Mouse (Mus musculus) embryonic facial prominence, embryonic 11.5 days (tissue): ENCODE measurements around the gene Rfx3. TPM values are rescaled to one million over a fixed set of nuclear protein-coding genes. Genes with fewer than 3 reads are reported as not detected.

Experiments
- ATAC-seq: fragments of 200-750 bp; cut with Nextera tagmentation; replicated peaks from 2 replicates; pipeline ENCODE4 v1.8.0; 2017; ENCODE audit warnings: low read depth; ENCODE audit not compliant: insufficient number of reproducible peaks, low FRiP score, low TSS enrichment
- DNase-seq: peaks from one replicate; pipeline ENCODE4 v3.0.0-alpha.2; 2015; ENCODE audit warnings: low spot score
- H3K27ac ChIP-seq: fragments of 300-500 bp; sonication (generic); replicated peaks from 2 replicates; pipeline ENCODE4 v1.5.1; 2014; ENCODE audit warnings: mild to moderate bottlenecking, low read depth, low read length, control low read depth
- H3K27me3 ChIP-seq: fragments of 300-500 bp; sonication (generic); 2 replicates; pipeline ENCODE4 v1.6.1; 2014; ENCODE audit warnings: mild to moderate bottlenecking, low read length, moderate library complexity, mixed read lengths; ENCODE audit not compliant: control insufficient read depth, insufficient read depth
- H3K36me3 ChIP-seq: fragments of 300-500 bp; sonication (generic); replicated peaks from 2 replicates; pipeline ENCODE4 v1.6.1; 2014; ENCODE audit warnings: low read depth, mild to moderate bottlenecking, low read length, moderate library complexity, mixed read lengths; ENCODE audit not compliant: control insufficient read depth, insufficient read depth
- H3K4me1 ChIP-seq: fragments of 300-500 bp; sonication (generic); 2 replicates; pipeline ENCODE4 v1.6.1; 2014; ENCODE audit warnings: low read length, mixed read lengths; ENCODE audit not compliant: control insufficient read depth, insufficient read depth
- H3K4me2 ChIP-seq: fragments of 300-500 bp; sonication (generic); 2 replicates; pipeline ENCODE4 v1.6.1; 2014; ENCODE audit warnings: low read depth, mild to moderate bottlenecking, control low read depth, low read length, moderate library complexity
- H3K4me3 ChIP-seq: fragments of 300-500 bp; sonication (generic); 2 replicates; pipeline ENCODE4 v1.5.1; 2014; ENCODE audit warnings: low read depth, low read length, control low read depth
- H3K9ac ChIP-seq: fragments of 300-500 bp; sonication (generic); replicated peaks from 2 replicates; pipeline ENCODE4 v1.6.1; 2014; ENCODE audit warnings: mild to moderate bottlenecking, control low read depth, low read length
- H3K9me3 ChIP-seq: fragments of 300-500 bp; sonication (generic); replicated peaks from 2 replicates; pipeline ENCODE4 v1.6.1; 2016; ENCODE audit warnings: mild to moderate bottlenecking, low read length, inconsistent platforms, mixed read lengths; ENCODE audit not compliant: control insufficient read depth
- WGBS: fragments of 180-500 bp; shearing (Covaris S2); extraction: QIAGEN DNeasy Blood & Tissue Kit; methylation state at CpG from one replicate; pipeline ENCODE4 v1.1.7; 2014; 5-methylcytosine and 5-hydroxymethylcytosine counted together
- polyA plus RNA-seq: library from polyadenylated mRNA; unstranded; fragments of >200 nt; fragmentation: Nextera tagmentation; extraction: Ambion mirVana; gene quantifications from 2 replicates; pipeline ENCODE4 v1.2.1, GENCODE M21; 2014

Gene Rfx3
- polyA plus RNA-seq, 1 experiment from 2014 or later = 16.6 TPM

- no peak overlapping the region for H3K4me3 ChIP-seq
- ATAC-seq = no peak
- no peak for DNase-seq
- no peaks in the 10 kb centered on the region for H3K9me3 ChIP-seq
- no peak overlapping the region for H3K9ac ChIP-seq
- WGBS = 80% methylated on average over 3 of the region's 3 CpGs
- no peak overlapping the region for H3K27ac ChIP-seq
- H3K27me3 ChIP-seq = no peaks in the 10 kb centered on the region
- H3K36me3 ChIP-seq = no peaks in the 10 kb centered on the region
- H3K4me1 ChIP-seq = no peaks in the 10 kb centered on the region
- H3K4me2 ChIP-seq = no peak overlapping the region
Measured at GRCm38 (mm10) chr19:27935453-27935852, 75.5 kb downstream of the Rfx3 start.

DNA sequence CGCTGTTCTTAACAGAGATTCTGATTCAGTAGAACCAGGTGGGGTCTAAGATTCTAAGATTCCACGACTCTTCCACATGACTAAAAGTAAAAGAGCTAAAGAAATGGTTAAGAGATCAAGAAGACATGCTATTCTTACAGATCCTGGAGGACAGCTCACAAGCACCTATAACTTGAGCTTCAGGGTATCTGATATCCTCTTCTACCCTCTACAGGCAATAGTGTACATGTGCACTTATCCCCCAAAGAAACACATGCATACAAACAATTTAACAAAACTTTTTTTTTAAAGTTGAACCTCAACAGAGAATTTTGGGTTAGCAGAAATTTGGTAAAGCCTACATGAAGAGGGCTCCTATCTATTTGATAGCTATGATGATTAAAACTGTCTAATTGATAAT is 79.8 kb downstream of the Rfx3 start:
- Histone ChIP-seq H3K9me3 (no peaks in the 10 kb centered on the region), H3K27me3 (no peaks in the 10 kb centered on the region), H3K36me3 (no peaks in the 10 kb centered on the region), H3K4me2 (no peak overlapping the region), H3K4me3 (no peak overlapping the region), H3K9ac (no peak overlapping the region), H3K4me1 (no peaks in the 10 kb centered on the region), H3K27ac (no peak overlapping the region)
- DNase-seq (no peak), ATAC-seq (no peak)
- 93% methylated on average over 2 of the region's 2 CpGs for WGBS

DNA sequence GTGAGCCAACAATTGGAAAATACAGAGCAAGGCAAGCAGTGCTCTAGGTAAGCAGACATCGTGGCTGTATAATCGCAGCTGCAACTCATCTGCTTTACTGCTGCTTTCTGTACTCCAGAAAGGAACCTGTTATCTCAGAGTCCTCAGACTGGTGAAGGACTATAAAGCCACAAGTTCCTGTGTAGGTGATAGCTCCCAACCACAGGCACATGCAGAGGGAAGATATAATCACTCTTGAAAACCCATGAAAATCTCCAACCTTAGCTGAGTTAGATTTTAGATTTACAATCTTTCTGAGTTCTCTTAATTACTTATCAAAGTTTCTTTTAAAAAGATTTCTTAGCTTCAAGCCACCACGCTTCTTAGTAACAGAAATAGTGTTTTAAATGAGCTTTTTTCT is 84.6 kb downstream of the Rfx3 start:
- Histone ChIP-seq H3K4me1 (no peaks in the 10 kb centered on the region), H3K9ac (no peak overlapping the region), H3K4me3 (no peak overlapping the region), H3K9me3 (no peaks in the 10 kb centered on the region), H3K27ac (no peak overlapping the region), H3K36me3 (no peaks in the 10 kb centered on the region), H3K27me3 (no peaks in the 10 kb centered on the region), H3K4me2 (no peak overlapping the region)
- no peak for DNase-seq
- ATAC-seq = no peak
- WGBS = 84% methylated on average over 3 of the region's 3 CpGs

GRCm38 (mm10) chr19:27919040-27919439 is 91.9 kb downstream of the Rfx3 start:
- Histone ChIP-seq H3K9ac (no peak overlapping the region), H3K4me1 (no peaks in the 10 kb centered on the region), H3K9me3 (no peaks in the 10 kb centered on the region), H3K36me3 (no peaks in the 10 kb centered on the region), H3K27ac (no peak overlapping the region), H3K4me2 (no peak overlapping the region), H3K27me3 (no peaks in the 10 kb centered on the region), H3K4me3 (no peak overlapping the region)
- WGBS = 49% methylated on average over 2 of the region's 2 CpGs
- ATAC-seq (no peak), DNase-seq (no peak)

DNA sequence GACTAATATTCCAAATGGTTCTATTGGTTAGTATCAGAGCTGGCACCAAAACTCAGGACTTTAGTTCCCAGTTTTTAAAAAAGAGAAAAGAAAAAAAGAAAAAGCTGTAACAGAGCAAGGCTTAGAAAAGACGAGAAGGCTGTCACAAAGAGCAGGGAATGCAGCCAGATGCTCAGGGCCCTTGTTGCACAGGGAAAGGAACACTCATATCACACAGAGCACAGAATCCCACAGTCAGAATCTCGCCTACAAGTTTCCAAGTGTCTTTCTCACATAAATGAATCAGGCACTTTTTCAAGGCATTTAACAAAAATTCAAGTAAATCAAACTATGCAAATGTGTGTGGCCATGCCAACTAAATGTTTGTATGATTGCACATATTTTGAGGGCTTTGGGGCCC is 94.5 kb downstream of the Rfx3 start:
- WGBS = 58% methylated on average over 2 of the region's 2 CpGs
- H3K36me3 ChIP-seq = no peaks in the 10 kb centered on the region
- no peak overlapping the region for H3K4me2 ChIP-seq

DNA sequence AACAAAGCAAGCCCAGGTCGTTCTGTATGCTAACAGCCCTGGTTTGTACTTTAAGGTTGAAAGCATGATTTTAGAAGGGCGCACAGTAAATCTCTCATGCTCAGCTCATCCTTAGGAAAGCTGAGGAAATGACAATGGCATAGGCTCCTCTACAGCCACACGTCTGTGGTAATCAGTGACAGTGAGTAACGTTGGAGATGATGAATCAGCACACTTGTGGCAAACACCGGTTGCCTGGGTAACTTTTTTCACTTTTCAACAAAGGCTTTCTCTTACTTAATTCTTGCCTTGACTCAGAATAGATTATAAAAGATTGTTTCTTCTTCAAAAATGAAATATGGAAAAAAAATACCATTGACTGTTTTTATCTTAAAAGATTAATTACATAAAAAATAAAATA is 104.0 kb downstream of the Rfx3 start:
- H3K4me2 ChIP-seq = no peak overlapping the region
- 72% methylated on average over 5 of the region's 5 CpGs for WGBS

More for the DNA sequence above, 94.5 kb downstream of the Rfx3 start:
- no peak for DNase-seq
- Histone ChIP-seq H3K27me3 (no peaks in the 10 kb centered on the region), H3K9ac (no peak overlapping the region), H3K27ac (no peak overlapping the region), H3K4me1 (no peaks in the 10 kb centered on the region), H3K4me3 (no peak overlapping the region), H3K9me3 (no peaks in the 10 kb centered on the region)
- no peak for ATAC-seq

DNA sequence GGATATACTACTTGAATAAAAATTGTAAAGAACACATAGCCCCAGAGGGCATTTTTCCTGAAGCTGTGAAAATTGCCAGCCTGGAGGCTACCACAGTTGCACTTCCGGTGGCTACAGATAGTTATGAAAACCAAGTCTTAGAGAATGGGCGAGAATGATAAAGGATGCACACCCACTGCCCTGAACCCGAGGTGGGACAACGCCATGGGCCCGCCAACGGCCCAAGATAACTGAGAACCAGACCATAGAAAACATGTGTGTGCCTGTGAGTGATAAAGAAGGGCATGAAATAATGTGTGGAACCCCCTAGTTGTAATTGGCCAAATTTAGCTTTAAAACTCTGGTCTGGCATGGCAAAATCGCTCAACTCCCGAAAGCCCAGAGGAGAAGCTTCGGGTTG is 105.0 kb downstream of the Rfx3 start:
- Histone ChIP-seq H3K9me3 (no peaks in the 10 kb centered on the region), H3K9ac (no peak overlapping the region), H3K27me3 (no peaks in the 10 kb centered on the region), H3K27ac (no peak overlapping the region), H3K4me3 (no peak overlapping the region), H3K4me2 (no peak overlapping the region), H3K4me1 (no peaks in the 10 kb centered on the region), H3K36me3 (no peaks in the 10 kb centered on the region)
- WGBS = 89% methylated on average over 9 of the region's 9 CpGs
- no peak for ATAC-seq
- DNase-seq = no peak

More for the DNA sequence above, 104.0 kb downstream of the Rfx3 start:
- H3K9me3 ChIP-seq = no peaks in the 10 kb centered on the region
- H3K36me3 ChIP-seq = no peaks in the 10 kb centered on the region
- DNase-seq = no peak
- no peak for ATAC-seq
- no peak overlapping the region for H3K4me3 ChIP-seq
- no peak overlapping the region for H3K9ac ChIP-seq
- no peaks in the 10 kb centered on the region for H3K4me1 ChIP-seq
- no peak overlapping the region for H3K27ac ChIP-seq
- H3K27me3 ChIP-seq = no peaks in the 10 kb centered on the region

- WGBS = 85% methylated on average over 1 of the region's 1 CpGs
- no peak for ATAC-seq
Measured at GRCm38 (mm10) chr19:27905172-27905571, 105.8 kb downstream of the Rfx3 start.

More at GRCm38 (mm10) chr19:27905172-27905571, 105.8 kb downstream of the Rfx3 start:
- H3K4me3 ChIP-seq = no peak overlapping the region
- H3K9ac ChIP-seq = no peak overlapping the region
- H3K4me1 ChIP-seq = no peaks in the 10 kb centered on the region
- H3K27me3 ChIP-seq = no peaks in the 10 kb centered on the region
- no peak for DNase-seq
- no peak overlapping the region for H3K4me2 ChIP-seq
- no peaks in the 10 kb centered on the region; the same call in 1 of the 2 replicates for H3K36me3 ChIP-seq
- no peak overlapping the region for H3K27ac ChIP-seq
- H3K9me3 ChIP-seq = no peaks in the 10 kb centered on the region
